Mouse (Mus musculus): ENCODE measurements at regions not wholly inside any gene's neighbourhood (a gene's known extent, or its start where the extent isn't known, plus 50 kb on each side); places are given as distances from the start of the nearest gene placed in this dataset.

- TF ChIP-seq CTCF (IDR thresholded peaks at IDR 0.05; ENCODE audit: low read depth, low read length): no peak
- no peak for TF ChIP-seq POLR2A (IDR thresholded peaks at IDR 0.05; ENCODE audit: extremely low read depth, insufficient read depth, low read length)
These were observed 321.7 kb upstream of the A1bg start for GRCm38 (mm10) chr15:61244511-61244910.

All from liver, adult 2 months (tissue).